Mouse (Mus musculus): Measurements from ENCODE around the gene Cd82.

Gene Cd82

GRCm38 (mm10) chr2:93443106-93443505 is 19.8 kb downstream of the Cd82 start:
- DNase-seq: no peak

GRCm38 (mm10) chr2:93439812-93440559 is 23.0 kb downstream of the Cd82 start:
- no peak for DNase-seq

GRCm38 (mm10) chr2:93439352-93439771 is 23.6 kb downstream of the Cd82 start:
- no peak for DNase-seq

GRCm38 (mm10) chr2:93438335-93438734 is 24.6 kb downstream of the Cd82 start:
- DNase-seq: no peak

- no peak for DNase-seq
Observed at GRCm38 (mm10) chr2:93435577-93435976, 27.4 kb downstream of the Cd82 start.

- DNase-seq: no peak
Observed at GRCm38 (mm10) chr2:93434896-93435295, 28.0 kb downstream of the Cd82 start.

- no peak for DNase-seq
Observed at GRCm38 (mm10) chr2:93433543-93433942, 29.4 kb downstream of the Cd82 start.

- DNase-seq: no peak
Observed at GRCm38 (mm10) chr2:93432600-93433389, 30.1 kb downstream of the Cd82 start.

- DNase-seq: no peak
Observed at GRCm38 (mm10) chr2:93431575-93432325, 31.2 kb downstream of the Cd82 start.

GRCm38 (mm10) chr2:93430993-93431392 is 31.9 kb downstream of the Cd82 start:
- no peak for DNase-seq

GRCm38 (mm10) chr2:93428004-93428531 is 34.9 kb downstream of the Cd82 start:
- DNase-seq: no peak

GRCm38 (mm10) chr2:93427000-93427715 is 35.8 kb downstream of the Cd82 start:
- no peak for DNase-seq

- no peak for DNase-seq
Observed at GRCm38 (mm10) chr2:93425810-93426209, 37.1 kb downstream of the Cd82 start.

GRCm38 (mm10) chr2:93424307-93424984 is 38.5 kb downstream of the Cd82 start:
- DNase-seq: no peak

- DNase-seq: peak; percentile 82
Observed at GRCm38 (mm10) chr2:93421320-93421719, 41.6 kb downstream of the Cd82 start.

- DNase-seq: no peak
Observed at GRCm38 (mm10) chr2:93419971-93420370, 43.0 kb downstream of the Cd82 start.

- DNase-seq: peak; percentile 87
Observed at GRCm38 (mm10) chr2:93418396-93418795, 44.5 kb downstream of the Cd82 start.

- DNase-seq: no peak
Observed at GRCm38 (mm10) chr2:93416874-93417709, 45.8 kb downstream of the Cd82 start.

- DNase-seq: peak; percentile 67
Observed at GRCm38 (mm10) chr2:93415281-93415680, 47.7 kb downstream of the Cd82 start.

GRCm38 (mm10) chr2:93414163-93414562 is 48.8 kb downstream of the Cd82 start:
- no peak for DNase-seq

All from embryo, embryonic 11 days (tissue).